Mouse (Mus musculus) olfactory bulb, adult 2 months (tissue): ENCODE data around the gene Phxr2.

Source experiments
- CTCF ChIP-seq: fragments of 200-500 bp; IDR thresholded peaks from 2 replicates; pipeline ENCODE4 v1.5.1; 2012; ENCODE audit warnings: low read depth, mild to moderate bottlenecking, low read length, moderate library complexity; ENCODE audit not compliant: insufficient read depth
- POLR2A ChIP-seq: fragments of 200-500 bp; IDR thresholded peaks from 2 replicates; pipeline ENCODE4 v1.6.1; 2012; ENCODE audit warnings: mild to moderate bottlenecking, low read depth, low read length, moderate library complexity; ENCODE audit not compliant: insufficient read depth

- TF ChIP-seq POLR2A = no peak
- TF ChIP-seq CTCF = no peak
Measured at GRCm38 (mm10) chr10:99115471-99116236, 10.5 kb downstream of the Phxr2 start.
